Mouse (Mus musculus): ENCODE results near the gene Gmnn.

- no peak for TF ChIP-seq POLR2A (IDR thresholded peaks at IDR 0.05; ENCODE audit: borderline replicate concordance, control insufficient read depth, low read depth, low read length)
- TF ChIP-seq CTCF (IDR thresholded peaks at IDR 0.05; ENCODE audit: control insufficient read depth, insufficient read depth, low read length), result no peak
Measured at GRCm38 (mm10) chr13:24729128-24729527, 32.6 kb downstream of the Gmnn start.
